Mouse (Mus musculus) heart, postnatal 0 days (tissue): Measurements from ENCODE around the gene Stpg3. TPM values are rescaled to one million over a fixed set of nuclear protein-coding genes. Genes with fewer than 3 reads are reported as not detected.

Experiments
- ATAC-seq: fragments of 200-750 bp; cut with Nextera tagmentation; 2 replicates; pipeline ENCODE4 v1.8.0; 2017; ENCODE audit warnings: low read depth, moderate number of reproducible peaks, moderate library complexity; ENCODE audit not compliant: insufficient read depth
- DNase-seq: peaks from one replicate; pipeline ENCODE4 v3.0.0-alpha.2; 2016; ENCODE audit warnings: low spot score
- H3K27ac ChIP-seq: fragments of 300-500 bp; sonication (generic); 2 replicates; pipeline ENCODE4 v1.5.1; 2014; ENCODE audit warnings: low read depth, mild to moderate bottlenecking
- H3K27me3 ChIP-seq: fragments of 300-500 bp; sonication (generic); 2 replicates; pipeline ENCODE4 v1.6.1; 2014; ENCODE audit warnings: low read length, mixed read lengths; ENCODE audit not compliant: control insufficient read depth, insufficient read depth
- H3K36me3 ChIP-seq: fragments of 300-500 bp; sonication (generic); replicated peaks from 2 replicates; pipeline ENCODE4 v1.6.1; 2014; ENCODE audit warnings: low read length, mixed read lengths; ENCODE audit not compliant: control insufficient read depth, insufficient read depth
- H3K4me1 ChIP-seq: fragments of 300-500 bp; sonication (generic); 2 replicates; pipeline ENCODE4 v1.6.1; 2014; ENCODE audit warnings: antibody characterized with exemption; ENCODE audit not compliant: control insufficient read depth, insufficient read depth
- H3K4me2 ChIP-seq: fragments of 300-500 bp; sonication (generic); 2 replicates; pipeline ENCODE4 v1.6.1; 2014; ENCODE audit warnings: low read depth, mild to moderate bottlenecking, low read length, moderate library complexity
- H3K4me3 ChIP-seq: fragments of 300-500 bp; sonication (generic); 2 replicates; pipeline ENCODE4 v1.5.1; 2014; ENCODE audit warnings: low read depth, low read length
- H3K9ac ChIP-seq: fragments of 300-500 bp; sonication (generic); replicated peaks from 2 replicates; pipeline ENCODE4 v1.6.1; 2014; ENCODE audit warnings: low read depth, low read length, mixed read lengths
- H3K9me3 ChIP-seq: fragments of 300-500 bp; sonication (generic); replicated peaks from 2 replicates; pipeline ENCODE4 v1.6.1; 2016; ENCODE audit warnings: low read length; ENCODE audit not compliant: control insufficient read depth
- CTCF ChIP-seq: IDR thresholded peaks from 2 replicates; pipeline ENCODE4 v1.5.1; 2016; ENCODE audit warnings: antibody characterized with exemption, control low read depth, low read depth
- EP300 ChIP-seq: IDR thresholded peaks from 2 replicates; pipeline ENCODE4 v1.6.1; 2016; ENCODE audit warnings: antibody characterized with exemption, low read depth
- WGBS: fragments of 180-500 bp; shearing (Covaris S2); extraction: QIAGEN DNeasy Blood & Tissue Kit; methylation state at CpG from one replicate; pipeline ENCODE4 v1.1.7; 2014; 5-methylcytosine and 5-hydroxymethylcytosine counted together
- polyA plus RNA-seq: library from polyadenylated mRNA; unstranded; fragments of >200 nt; fragmentation: Nextera tagmentation; extraction: Ambion mirVana; gene quantifications from 2 replicates; pipeline ENCODE4 v1.2.1, GENCODE M21; 2015
- total RNA-seq: library from RNA; depleted of rRNA; stranded (reverse); fragments of >200 nt; gene quantifications from 2 replicates; pipeline ENCODE4 v1.2.3, GENCODE M21; 2014; ENCODE audit warnings: low replicate concordance

Stpg3 gene
- total and polyA plus RNA-seq, 2 experiments from 2014 or later: not detected

GRCm38 (mm10) chr2:25224766-25225752 lies 10.6 kb upstream of the Stpg3 start:
- peak overlapping the region; percentile 78 for H3K4me3 ChIP-seq

GRCm38 (mm10) chr2:25224492-25224765 lies 10.0 kb upstream of the Stpg3 start, which contains the start of gene Tubb4b:
Gene Tubb4b, minus strand, starts transcription at chr2:25224702.
- H3K4me2 ChIP-seq: peak within 1 kb of the TSS; percentile 86
- H3K9ac ChIP-seq: peak within 1 kb of the TSS; percentile 83
- peak within 1 kb of the TSS; percentile 96 for H3K27ac ChIP-seq
- WGBS: 0% methylated on average over 13 of the region's 17 CpGs
- H3K4me3 ChIP-seq: peak within 1 kb of the TSS; percentile 78
- no peaks in the 10 kb centered on the region for H3K27me3 ChIP-seq
- DNase-seq: no peak
- H3K9me3 ChIP-seq: no peaks in the 10 kb centered on the region
- peaks cover 11% of the 10 kb centered on the region for H3K36me3 ChIP-seq
- TF ChIP-seq CTCF (peak; percentile 20; the same call in 1 of the 2 replicates), EP300 (no peak)
- ATAC-seq: no peak
- peaks cover 22% of the 10 kb centered on the region for H3K4me1 ChIP-seq

More at GRCm38 (mm10) chr2:25224766-25225752, 10.6 kb upstream of the Stpg3 start:
- 2% methylated on average over 41 of the region's 41 CpGs for WGBS
- ATAC-seq: peak; percentile 90
- H3K9me3 ChIP-seq: no peaks in the 10 kb centered on the region
- H3K9ac ChIP-seq: peak overlapping the region; percentile 63
- DNase-seq: peak; percentile 100
- peaks cover 11% of the 10 kb centered on the region for H3K36me3 ChIP-seq
- H3K27ac ChIP-seq: peak overlapping the region; percentile 95
- H3K4me1 ChIP-seq: peaks cover 22% of the 10 kb centered on the region
- TF ChIP-seq EP300: peak; percentile 11; the same call in 1 of the 2 replicates
- no peak for TF ChIP-seq CTCF
- no peaks in the 10 kb centered on the region for H3K27me3 ChIP-seq
- H3K4me2 ChIP-seq: peak overlapping the region; percentile 61

DNA sequence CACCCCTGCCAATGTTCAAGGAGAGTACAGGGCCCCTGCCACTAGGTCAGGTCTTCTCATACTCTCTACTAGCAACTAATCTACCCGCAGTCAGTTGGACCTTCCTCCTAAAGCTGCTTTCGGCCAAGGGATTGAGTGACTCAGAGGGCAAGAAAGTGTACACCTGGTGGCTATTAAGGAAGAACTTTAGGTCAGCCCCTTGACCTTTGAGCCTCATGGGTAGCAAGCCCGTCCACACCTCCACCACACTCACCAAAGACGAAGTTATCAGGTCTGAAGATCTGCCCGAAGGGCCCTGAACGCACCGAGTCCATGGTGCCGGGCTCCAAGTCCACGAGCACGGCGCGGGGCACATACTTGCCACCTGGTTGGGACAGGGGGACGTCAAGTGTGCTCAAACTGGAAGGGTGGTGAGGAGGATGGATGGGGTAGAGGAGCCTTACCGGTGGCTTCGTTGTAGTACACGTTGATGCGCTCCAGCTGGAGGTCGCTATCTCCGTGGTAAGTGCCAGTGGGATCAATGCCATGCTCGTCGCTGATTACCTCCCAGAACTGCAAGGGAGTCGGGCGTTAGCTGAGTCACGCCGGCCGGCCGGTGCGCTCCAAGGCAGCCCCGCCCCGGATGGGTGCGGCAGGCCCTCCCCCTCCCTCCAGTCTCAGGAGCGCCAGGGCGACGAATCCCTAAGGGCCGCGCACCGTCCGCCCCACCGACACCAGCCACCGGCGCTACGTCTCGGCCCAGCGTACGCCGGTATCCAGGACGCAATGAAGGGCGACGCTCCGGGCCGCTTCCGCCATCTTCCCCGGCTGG lies 9.4 kb upstream of the Stpg3 start:
- peak overlapping the region; percentile 86 for H3K4me2 ChIP-seq
- H3K27me3 ChIP-seq: no peaks in the 10 kb centered on the region
- TF ChIP-seq EP300 (peak; percentile 73), CTCF (no peak)
- peaks cover 11% of the 10 kb centered on the region for H3K36me3 ChIP-seq
- peak; percentile 79 for DNase-seq
- H3K4me1 ChIP-seq: peaks cover 21% of the 10 kb centered on the region
- peak overlapping the region; percentile 78 for H3K4me3 ChIP-seq
- peak overlapping the region; percentile 96 for H3K27ac ChIP-seq
- no peaks in the 10 kb centered on the region for H3K9me3 ChIP-seq
- H3K9ac ChIP-seq: peak overlapping the region; percentile 83
- ATAC-seq: peak; percentile 52
- WGBS: under 1% methylated on average over 53 of the region's 53 CpGs

DNA sequence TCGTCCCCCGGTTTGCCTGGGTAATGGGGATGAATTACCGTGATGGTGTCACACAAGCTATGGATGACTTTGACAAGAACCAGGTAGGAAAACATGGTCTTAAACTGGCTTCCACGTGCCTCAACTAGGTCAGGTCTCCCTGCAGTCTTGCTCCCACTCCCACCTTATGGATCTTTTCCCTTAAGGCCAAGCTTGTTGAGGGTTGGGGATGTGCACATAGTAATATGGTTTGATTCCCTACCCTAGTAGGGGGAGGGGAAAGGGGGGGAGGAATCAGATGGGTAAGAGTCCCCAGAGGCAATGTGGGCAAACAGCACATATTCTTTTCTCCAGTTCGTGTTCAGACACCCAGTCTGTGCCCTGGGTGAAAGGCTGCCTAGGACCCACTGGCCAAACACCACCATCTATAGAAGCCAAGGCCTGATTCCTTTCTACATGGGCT lies 6.9 kb upstream of the Stpg3 start:
- Histone ChIP-seq H3K27ac (no peak overlapping the region), H3K9ac (no peak overlapping the region), H3K36me3 (peaks cover 11% of the 10 kb centered on the region), H3K4me3 (no peak overlapping the region), H3K27me3 (no peaks in the 10 kb centered on the region), H3K4me1 (peaks cover 13% of the 10 kb centered on the region), H3K9me3 (no peaks in the 10 kb centered on the region), H3K4me2 (no peak overlapping the region)
- no peak for TF ChIP-seq EP300
- TF ChIP-seq CTCF: no peak
- 65% methylated on average over 5 of the region's 5 CpGs for WGBS
- ATAC-seq (no peak), DNase-seq (no peak)

GRCm38 (mm10) chr2:25218445-25218844 lies 4.0 kb upstream of the Stpg3 start, which contains the start of gene Fam166a:
Gene Fam166a, plus strand, starts transcription at chr2:25218745.
- no peak within 1 kb of the TSS for H3K9ac ChIP-seq

More at GRCm38 (mm10) chr2:25218445-25218844, 4.0 kb upstream of the Stpg3 start, which contains the start of gene Fam166a:
- Histone ChIP-seq H3K4me3 (no peak within 1 kb of the TSS), H3K36me3 (peaks cover 11% of the 10 kb centered on the region), H3K27ac (no peak within 1 kb of the TSS), H3K27me3 (no peaks in the 10 kb centered on the region), H3K4me2 (no peak within 1 kb of the TSS), H3K9me3 (no peaks in the 10 kb centered on the region), H3K4me1 (peaks cover 5% of the 10 kb centered on the region)
- no peak for TF ChIP-seq CTCF
- TF ChIP-seq EP300: no peak
- no peak for ATAC-seq
- no peak for DNase-seq
